Mouse (Mus musculus): Measurements from ENCODE around the gene Cd300lb. TPM values are rescaled to one million over a fixed set of nuclear protein-coding genes. Genes with fewer than 3 reads are reported as not detected.

The Cd300lb gene
- not detected in 4 replicates for total RNA-seq (2023)

GRCm38 (mm10) chr11:114934144-114934543 lies at the start of gene Cd300lb:
Gene Cd300lb (minus strand): TSS chr11:114934386.

GRCm38 (mm10) chr11:114968752-114969207 lies 34.6 kb upstream of the Cd300lb start, which contains the start of gene Cd300c:
Gene Cd300c (minus strand): TSS chr11:114969157.

GRCm38 (mm10) chr11:114889991-114890518 lies 44.1 kb downstream of the Cd300lb start, which contains the start of gene Cd300a:
Gene Cd300a (plus strand): TSS chr11:114890041.

Other genes starting within 250 kb of the Cd300lb start
- 0.95 TPM in 1 of 4 replicates, not detected in the others for gene Dnaic2, start 207.0 kb downstream of the Cd300lb start, total RNA-seq (2023)
- 4.1 to 5.1 TPM (median 5.0 TPM) in 4 replicates for gene Kif19a, start 169.0 kb downstream of the Cd300lb start, total RNA-seq (2023)
- not detected in 4 replicates for gene Btbd17, start 138.4 kb downstream of the Cd300lb start, total RNA-seq (2023)
- gene Gpr142, start 135.5 kb downstream of the Cd300lb start, total RNA-seq (2023) = not detected in 4 replicates
- gene Gprc5c, start 83.2 kb downstream of the Cd300lb start, total RNA-seq (2023) = 0.19 to 1.4 TPM (median 0.21 TPM) in 3 of 4 replicates, not detected in the other
- gene Cd300a, start 44.3 kb downstream of the Cd300lb start, total RNA-seq (2023) = 0.63 to 0.91 TPM (median 0.76 TPM) in 4 replicates
- not detected in 4 replicates for gene Cd300c, start 34.8 kb upstream of the Cd300lb start, total RNA-seq (2023)
- gene Cd300ld, start 55.5 kb upstream of the Cd300lb start, total RNA-seq (2023) = 0.36 to 0.66 TPM (median 0.46 TPM) in 4 replicates
- gene Cd300c2, start 67.5 kb upstream of the Cd300lb start, total RNA-seq (2023) = 0.66 to 1.5 TPM (median 1.0 TPM) in 4 replicates
- not detected in 4 replicates for gene Cd300ld2, start 81.8 kb upstream of the Cd300lb start, total RNA-seq (2023)
- gene Cd300ld4, start 92.6 kb upstream of the Cd300lb start, total RNA-seq (2023) = not detected in 4 replicates
- gene Cd300ld5, start 103.4 kb upstream of the Cd300lb start, total RNA-seq (2023) = not detected in 4 replicates
- gene Cd300ld3, start 114.0 kb upstream of the Cd300lb start, total RNA-seq (2023) = 1.2 TPM in 1 of 4 replicates, not detected in the others
- 0.37 to 0.78 TPM (median 0.63 TPM) in 4 replicates for gene Cd300e, start 127.8 kb upstream of the Cd300lb start, total RNA-seq (2023)
- 4.9 to 8.0 TPM (median 7.2 TPM) in 4 replicates for gene Rab37, start 157.0 kb upstream of the Cd300lb start, total RNA-seq (2023)
- 7.2 to 10.4 TPM (median 8.8 TPM) in 4 replicates for gene Cd300lf, start 199.6 kb upstream of the Cd300lb start, total RNA-seq (2023)
- 74.3 to 78.2 TPM (median 77.2 TPM) in 4 replicates for gene Slc9a3r1, start 229.0 kb upstream of the Cd300lb start, total RNA-seq (2023)